Mouse (Mus musculus) E14TG2a.4 (cell line): ENCODE results near the gene Gm37240.

Source experiments
- H3K27me3 ChIP-seq: 2 replicates; pipeline ENCODE4 v1.6.1; 2014; ENCODE audit warnings: low read length, control low read depth; ENCODE audit not compliant: insufficient read depth
- H3K36me3 ChIP-seq: 2 replicates; pipeline ENCODE4 v1.6.1; 2014; ENCODE audit warnings: low read length, control low read depth; ENCODE audit not compliant: insufficient read depth
- H3K4me1 ChIP-seq: replicated peaks from 2 replicates; pipeline ENCODE4 v1.6.1; 2014; ENCODE audit warnings: low read depth, low read length, control low read depth
- H3K4me3 ChIP-seq: replicated peaks from 2 replicates; pipeline ENCODE4 v1.5.1; 2014; ENCODE audit warnings: mild to moderate bottlenecking, low read length
- H3K9me3 ChIP-seq: 2 replicates; pipeline ENCODE4 v1.6.1; 2014; ENCODE audit warnings: low read length, control low read depth
- CTCF ChIP-seq: conservative IDR thresholded peaks from 2 replicates; pipeline ENCODE4 v1.5.1; 2014; ENCODE audit warnings: low read length
- NANOG ChIP-seq: IDR thresholded peaks from 2 replicates; pipeline ENCODE4 v1.6.1; 2014; ENCODE audit warnings: borderline replicate concordance, low read length, mixed read lengths
- POU5F1 ChIP-seq: IDR thresholded peaks from 2 replicates; pipeline ENCODE4 v1.6.1; 2014; ENCODE audit warnings: low read length, borderline replicate concordance

Gm37240 gene

GRCm38 (mm10) chr3:84937360-84938355 is 949.7 kb downstream of the Gm37240 start:
- Histone ChIP-seq H3K4me3 (no peak overlapping the region), H3K27me3 (no peaks in the 10 kb centered on the region), H3K9me3 (no peaks in the 10 kb centered on the region), H3K36me3 (no peaks in the 10 kb centered on the region), H3K4me1 (peaks cover 6% of the 10 kb centered on the region)
- TF ChIP-seq NANOG (no peak), POU5F1 (no peak), CTCF (no peak)

GRCm38 (mm10) chr3:84936956-84937355 is 950.4 kb downstream of the Gm37240 start:
- H3K27me3 ChIP-seq = no peaks in the 10 kb centered on the region
- TF ChIP-seq CTCF (no peak), NANOG (no peak), POU5F1 (no peak)
- H3K36me3 ChIP-seq = no peaks in the 10 kb centered on the region
- H3K9me3 ChIP-seq = no peaks in the 10 kb centered on the region
- H3K4me3 ChIP-seq = no peak overlapping the region
- peaks cover 6% of the 10 kb centered on the region for H3K4me1 ChIP-seq

GRCm38 (mm10) chr3:84936252-84936651 is 951.1 kb downstream of the Gm37240 start:
- H3K27me3 ChIP-seq = no peaks in the 10 kb centered on the region
- TF ChIP-seq CTCF (no peak), NANOG (no peak), POU5F1 (no peak)
- H3K36me3 ChIP-seq = 0 out of 2 replicates have a peak, but pooled peaks cover under 1% of the 10 kb centered on the region
- H3K4me1 ChIP-seq = peaks cover 6% of the 10 kb centered on the region
- H3K4me3 ChIP-seq = no peak overlapping the region
- no peaks in the 10 kb centered on the region for H3K9me3 ChIP-seq

GRCm38 (mm10) chr3:84935729-84936128 is 951.6 kb downstream of the Gm37240 start:
- Histone ChIP-seq H3K9me3 (no peaks in the 10 kb centered on the region), H3K4me1 (peaks cover 6% of the 10 kb centered on the region)
- TF ChIP-seq POU5F1 (no peak), NANOG (no peak), CTCF (no peak)

GRCm38 (mm10) chr3:84930683-84931082 is 956.6 kb downstream of the Gm37240 start:
- no peak for TF ChIP-seq NANOG
- no peaks in the 10 kb centered on the region for H3K27me3 ChIP-seq

More at GRCm38 (mm10) chr3:84935729-84936128, 951.6 kb downstream of the Gm37240 start:
- Histone ChIP-seq H3K4me3 (no peak overlapping the region), H3K27me3 (no peaks in the 10 kb centered on the region), H3K36me3 (0 out of 2 replicates have a peak, but pooled peaks cover 3% of the 10 kb centered on the region)

GRCm38 (mm10) chr3:84929171-84929570 is 958.1 kb downstream of the Gm37240 start:
- TF ChIP-seq POU5F1 (no peak), CTCF (no peak), NANOG (no peak)
- Histone ChIP-seq H3K36me3 (0 out of 2 replicates have a peak, but pooled peaks cover 3% of the 10 kb centered on the region), H3K27me3 (no peaks in the 10 kb centered on the region), H3K4me1 (no peaks in the 10 kb centered on the region), H3K9me3 (no peaks in the 10 kb centered on the region), H3K4me3 (no peak overlapping the region)

More at GRCm38 (mm10) chr3:84930683-84931082, 956.6 kb downstream of the Gm37240 start:
- Histone ChIP-seq H3K9me3 (no peaks in the 10 kb centered on the region), H3K4me3 (no peak overlapping the region), H3K4me1 (no peaks in the 10 kb centered on the region), H3K36me3 (0 out of 2 replicates have a peak, but pooled peaks cover 3% of the 10 kb centered on the region)

GRCm38 (mm10) chr3:84927901-84928300 is 959.4 kb downstream of the Gm37240 start:
- TF ChIP-seq NANOG (no peak), CTCF (no peak), POU5F1 (no peak)
- Histone ChIP-seq H3K4me1 (peaks cover 5% of the 10 kb centered on the region; the same call in 1 of the 2 replicates), H3K27me3 (no peaks in the 10 kb centered on the region), H3K9me3 (no peaks in the 10 kb centered on the region), H3K4me3 (no peak overlapping the region), H3K36me3 (0 out of 2 replicates have a peak, but pooled peaks cover 3% of the 10 kb centered on the region)

GRCm38 (mm10) chr3:84927168-84927794 is 960.0 kb downstream of the Gm37240 start:
- no peak overlapping the region for H3K4me3 ChIP-seq
- no peak for TF ChIP-seq POU5F1
- TF ChIP-seq NANOG = no peak
- TF ChIP-seq CTCF = no peak
- no peaks in the 10 kb centered on the region for H3K9me3 ChIP-seq

More at GRCm38 (mm10) chr3:84927168-84927794, 960.0 kb downstream of the Gm37240 start:
- 0 out of 2 replicates have a peak, but pooled peaks cover 3% of the 10 kb centered on the region for H3K36me3 ChIP-seq
- H3K27me3 ChIP-seq = no peaks in the 10 kb centered on the region
- peaks cover 5% of the 10 kb centered on the region; the same call in 1 of the 2 replicates for H3K4me1 ChIP-seq
